Mouse (Mus musculus) fibroblast of lung, adult 2 months (primary cell): ENCODE data around the gene Yy1.

Source experiments
- DNase-seq: peaks from one replicate; pipeline ENCODE4 v3.0.0-alpha.2; 2011; ENCODE audit warnings: low read depth

The Yy1 gene

DNA sequence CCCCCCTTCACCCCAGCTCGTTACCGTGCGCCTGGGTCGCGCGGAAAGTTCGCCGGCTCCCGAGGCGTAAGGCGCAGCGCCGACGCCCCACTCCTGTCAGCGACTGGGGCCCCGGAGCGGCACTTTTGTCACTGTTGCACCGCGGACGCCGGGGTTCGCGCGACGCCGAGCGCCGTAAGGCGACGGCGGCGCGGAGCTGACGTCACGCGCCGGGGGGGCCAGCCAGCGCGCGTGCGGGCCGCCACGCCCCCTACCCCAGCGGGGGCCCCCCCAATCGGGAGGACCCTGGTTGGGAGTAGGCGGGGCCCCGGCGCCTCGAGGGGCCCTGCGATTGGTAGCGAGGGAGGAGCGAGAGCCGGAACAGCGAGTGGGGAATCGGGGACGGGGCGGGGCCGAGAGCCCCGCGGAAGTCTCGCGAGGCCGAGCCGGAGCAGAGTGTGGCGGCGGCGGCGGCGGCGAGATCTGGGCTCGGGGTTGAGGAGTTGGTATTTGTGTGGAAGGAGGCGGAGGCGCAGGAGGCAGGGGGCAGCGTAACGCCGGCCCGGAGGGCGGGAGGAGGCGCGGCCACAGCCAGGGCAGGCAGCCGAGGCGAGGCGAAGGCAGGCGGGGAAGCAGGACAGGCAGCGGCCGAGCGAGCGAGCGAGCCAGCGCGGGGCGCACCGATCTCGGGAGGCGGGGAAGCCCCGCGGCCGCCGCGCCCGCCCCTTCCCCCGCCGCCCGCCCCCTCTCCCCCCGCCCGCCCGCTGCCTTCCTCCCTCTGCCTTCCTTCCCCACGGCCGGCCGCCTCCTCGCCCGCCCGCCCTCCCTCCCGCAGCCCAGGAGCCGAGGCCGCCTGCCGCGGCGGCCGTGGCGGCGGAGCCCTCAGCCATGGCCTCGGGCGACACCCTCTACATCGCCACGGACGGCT is at the start of gene Yy1:
Yy1 (plus strand) TSS at position 428 of the 907 bp plus-strand sequence.
- DNase-seq, result peak; percentile 90

DNA sequence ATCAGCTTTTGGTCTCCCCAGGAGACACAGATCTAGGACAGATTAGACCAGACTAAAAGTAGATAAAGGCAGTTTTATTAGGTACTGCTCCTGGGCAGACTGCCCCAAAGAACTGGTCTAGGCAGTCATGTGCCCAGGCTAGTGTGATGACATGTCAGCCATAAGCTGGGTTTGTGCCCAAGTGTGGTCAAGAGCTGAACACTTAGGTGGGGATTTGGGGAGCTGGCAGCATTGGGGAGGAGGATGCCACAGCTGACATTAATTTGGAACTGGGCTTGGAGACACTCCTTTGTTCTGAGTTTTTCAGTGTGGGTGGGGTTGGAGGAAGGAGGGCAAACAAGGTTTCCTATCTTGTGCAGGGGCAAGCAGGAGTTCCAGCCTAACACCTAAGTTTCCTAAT is 46.8 kb upstream of the Yy1 start:
- DNase-seq, result peak; percentile 49

DNA sequence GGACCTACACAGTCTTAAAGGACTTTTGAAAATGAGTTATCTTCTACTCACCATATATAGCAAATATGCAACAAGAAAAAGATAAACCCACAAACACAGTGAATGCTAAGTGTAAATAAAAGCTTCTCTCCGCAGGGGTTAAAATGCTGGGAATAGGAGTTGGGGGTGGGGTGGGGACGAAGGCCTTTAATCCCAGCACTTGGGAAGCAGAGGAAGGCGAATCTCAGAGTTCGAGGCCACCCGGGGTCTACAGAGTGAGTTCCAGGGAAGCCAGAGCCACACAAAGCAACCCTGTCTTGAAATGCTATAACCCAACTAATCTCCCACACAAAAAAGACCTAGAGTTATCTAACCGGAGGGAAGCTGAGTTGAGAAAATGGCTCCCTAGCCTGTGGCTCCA is 43.8 kb upstream of the Yy1 start:
- DNase-seq, result no peak

DNA sequence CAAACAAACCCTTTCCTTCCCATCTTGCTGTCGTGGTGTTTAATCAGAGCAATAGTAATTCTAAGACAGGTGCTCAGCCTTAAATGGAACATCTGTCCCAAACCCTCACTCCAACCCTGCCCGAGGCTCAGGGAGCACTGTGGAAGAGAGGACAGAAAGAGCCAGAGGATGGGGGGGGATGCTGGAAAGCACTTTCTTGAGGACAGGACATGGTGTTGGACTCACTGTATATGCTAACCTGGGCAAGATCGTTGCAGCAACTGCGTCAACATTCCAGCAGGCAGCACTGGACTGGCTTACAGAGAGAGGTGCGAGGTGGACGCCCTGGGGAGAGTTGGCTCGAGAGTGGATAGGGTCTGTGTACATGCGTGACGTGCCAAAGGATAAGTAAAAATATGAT is 43.3 kb upstream of the Yy1 start:
- no peak for DNase-seq

DNA sequence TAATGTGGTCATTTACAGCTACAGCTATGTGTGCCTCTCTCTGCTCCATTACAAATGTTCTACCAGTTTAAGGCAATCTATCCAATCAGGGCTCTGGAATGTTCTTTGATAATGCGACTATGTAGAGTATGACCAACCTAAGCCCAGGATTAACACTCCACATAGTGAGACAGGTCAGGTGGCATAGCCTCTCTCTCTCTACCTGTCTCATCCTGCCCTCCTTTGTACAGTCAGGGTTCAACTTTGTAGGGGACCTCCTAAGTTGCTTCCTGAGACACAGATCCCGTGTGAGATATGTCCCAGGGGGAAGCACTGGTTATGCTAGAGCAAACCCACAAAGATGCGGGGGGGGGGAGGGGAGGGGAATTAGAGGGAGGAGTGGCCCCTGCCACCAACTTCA is 42.5 kb upstream of the Yy1 start:
- no peak for DNase-seq

DNA sequence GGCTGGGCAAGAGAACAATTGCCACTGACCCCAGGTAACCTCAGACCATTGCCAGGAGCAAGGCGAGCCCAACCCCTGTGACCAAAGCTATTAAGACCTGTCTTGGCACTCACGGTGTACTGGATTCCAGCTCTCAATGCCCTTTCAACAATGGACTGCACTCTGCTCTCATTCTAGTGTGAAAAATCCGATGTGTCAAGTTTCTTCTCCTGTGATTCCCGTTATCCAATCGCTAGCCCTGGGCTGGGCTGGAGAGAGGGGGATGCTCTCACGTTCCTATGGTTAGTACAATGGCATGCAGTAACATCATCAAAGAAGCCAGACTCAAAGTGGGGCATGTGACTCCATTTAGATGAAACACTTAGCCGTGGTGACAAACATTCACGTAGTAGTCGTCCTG is 41.0 kb upstream of the Yy1 start:
- no peak for DNase-seq

DNA sequence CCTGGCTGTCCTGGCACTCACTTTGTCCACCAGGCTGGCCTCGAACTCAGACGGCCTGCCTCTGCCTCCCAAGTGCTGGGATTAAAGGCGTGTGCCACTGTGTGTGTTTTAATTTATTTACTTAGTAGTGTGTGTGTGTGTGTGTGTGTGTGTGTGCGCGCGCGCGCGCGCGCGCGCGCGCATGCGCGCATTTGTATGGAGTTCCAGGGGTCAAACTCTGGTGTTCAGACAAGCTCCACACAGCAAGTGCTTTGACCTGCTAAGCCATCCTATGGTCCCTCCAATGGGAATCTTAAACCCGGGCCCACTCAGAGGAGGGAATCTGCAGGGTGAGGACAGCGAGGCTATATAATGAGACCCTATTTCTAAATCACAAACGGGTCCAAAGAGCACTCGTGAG is 37.6 kb upstream of the Yy1 start:
- no peak for DNase-seq

DNA sequence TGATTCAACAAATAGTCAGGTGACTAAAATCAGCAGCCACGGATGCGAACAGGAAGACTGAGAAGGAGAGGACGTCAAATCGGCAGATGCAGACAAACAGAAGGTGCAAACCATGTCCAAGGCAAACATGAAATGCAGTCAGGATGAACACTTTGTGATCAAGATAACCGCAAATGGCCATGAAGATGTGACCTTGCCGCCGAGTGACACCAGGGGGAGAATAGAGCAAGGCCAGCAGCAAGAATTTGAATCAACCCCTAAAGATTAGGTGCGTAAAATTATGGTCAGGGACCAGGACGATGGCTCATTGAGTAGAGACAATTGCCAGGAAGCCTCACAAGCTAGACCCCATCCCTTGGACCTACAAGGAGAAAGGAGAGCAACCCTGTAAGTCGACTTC is 36.2 kb upstream of the Yy1 start:
- no peak for DNase-seq

DNA sequence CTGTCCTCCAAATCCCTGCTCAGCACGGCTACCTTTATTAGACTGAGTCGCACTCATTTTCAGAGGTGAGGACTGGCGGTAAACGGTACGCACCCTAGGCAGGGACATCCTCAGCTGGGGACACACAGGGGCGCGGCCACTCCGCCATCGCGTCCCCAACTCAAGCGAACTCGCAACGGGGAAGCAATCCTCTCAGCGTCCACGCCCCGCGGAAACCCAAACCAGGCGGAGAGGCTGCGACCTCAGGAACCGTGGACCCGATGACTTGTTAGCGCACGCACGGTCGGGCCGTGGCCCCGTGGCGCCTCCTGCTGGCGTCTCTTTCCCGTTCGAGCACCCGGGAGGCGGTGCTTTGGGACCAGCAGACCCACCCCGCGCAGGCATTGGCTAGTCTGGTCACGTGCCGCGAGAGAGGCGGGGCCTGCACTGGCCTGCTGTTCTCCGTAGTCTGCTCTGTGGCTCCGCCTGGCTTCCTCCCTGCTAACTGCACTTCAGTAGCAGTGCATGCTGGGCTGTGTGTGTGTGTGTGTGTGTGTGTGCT is 35.0 kb upstream of the Yy1 start:
- DNase-seq, result peak; percentile 97

DNA sequence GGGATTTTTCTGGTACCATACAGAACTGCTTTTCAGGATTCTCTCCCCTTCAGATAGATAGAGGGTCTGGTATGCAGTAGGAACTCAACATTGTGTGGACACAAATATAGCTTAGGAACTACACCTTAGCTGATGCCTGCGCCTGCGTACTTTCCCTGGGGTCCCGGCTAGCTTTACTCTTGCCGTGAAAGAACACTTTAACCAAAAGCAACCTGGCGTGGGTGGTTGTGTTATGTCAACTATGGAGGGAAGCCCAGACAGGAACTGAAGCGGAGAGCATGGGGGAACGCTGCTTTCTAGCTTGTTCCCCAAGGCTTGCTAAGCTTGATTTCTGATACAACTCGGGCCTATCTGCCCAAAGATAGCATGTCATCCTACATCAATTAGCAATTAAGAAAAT is 34.5 kb upstream of the Yy1 start:
- DNase-seq, result no peak

DNA sequence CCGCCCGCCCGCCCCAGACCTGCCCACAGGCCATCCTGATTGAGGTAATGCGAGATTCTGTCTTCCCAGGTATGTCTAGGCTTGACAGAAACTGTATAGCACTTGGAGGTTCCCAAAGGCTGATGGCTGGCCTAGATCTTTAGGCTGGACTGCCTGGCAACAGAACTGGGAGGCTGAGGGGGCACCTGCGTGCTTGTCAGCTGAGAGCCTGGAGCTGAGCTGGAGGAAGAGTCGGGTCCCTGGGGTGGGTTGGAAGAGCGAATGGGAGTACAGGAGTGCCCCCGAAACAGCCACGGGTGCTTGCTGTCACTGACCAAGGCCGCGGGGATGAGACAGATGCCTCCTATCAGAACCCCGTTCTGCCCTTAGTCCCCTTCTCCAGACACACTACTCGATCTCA is 34.1 kb upstream of the Yy1 start:
- no peak for DNase-seq

DNA sequence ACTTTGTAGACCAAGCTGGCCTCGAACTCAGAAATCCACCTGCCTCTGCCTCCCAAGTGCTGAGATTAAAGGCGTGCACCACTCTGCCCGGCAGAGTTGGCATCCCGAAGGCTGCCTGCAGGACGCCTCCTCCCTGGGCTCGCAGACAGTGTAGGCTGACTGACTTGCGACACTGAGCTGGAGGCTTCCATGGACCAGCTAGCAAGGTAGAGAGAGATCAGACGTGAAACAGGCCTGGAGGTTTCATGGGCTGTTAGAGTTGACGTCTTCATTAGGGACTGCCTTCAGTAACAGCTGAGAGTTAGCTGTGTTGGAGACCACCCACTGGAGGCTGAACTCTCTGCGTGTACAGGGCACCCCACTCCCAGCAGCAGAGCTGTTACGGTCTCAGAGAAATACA is 33.5 kb upstream of the Yy1 start:
- no peak for DNase-seq

DNA sequence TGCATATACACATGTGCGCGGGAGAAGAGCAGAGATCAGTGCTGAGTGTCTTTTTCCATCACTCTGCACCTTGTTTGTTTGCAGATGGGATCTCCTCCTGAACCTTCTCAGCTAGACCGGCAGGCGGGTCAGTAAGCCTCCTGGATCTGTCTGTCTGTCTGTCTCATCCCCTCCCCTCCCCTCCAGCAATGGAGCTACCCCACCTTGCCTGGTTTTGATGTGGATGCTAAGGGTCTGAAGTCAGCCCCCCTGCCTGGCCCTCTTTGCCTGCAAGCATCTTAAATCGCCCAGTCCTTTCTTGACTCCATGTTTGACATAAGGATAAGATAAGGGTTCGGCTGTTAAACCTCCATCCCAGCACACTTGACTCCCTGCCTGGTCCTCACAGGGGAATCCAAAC is 32.8 kb upstream of the Yy1 start:
- no peak for DNase-seq

DNA sequence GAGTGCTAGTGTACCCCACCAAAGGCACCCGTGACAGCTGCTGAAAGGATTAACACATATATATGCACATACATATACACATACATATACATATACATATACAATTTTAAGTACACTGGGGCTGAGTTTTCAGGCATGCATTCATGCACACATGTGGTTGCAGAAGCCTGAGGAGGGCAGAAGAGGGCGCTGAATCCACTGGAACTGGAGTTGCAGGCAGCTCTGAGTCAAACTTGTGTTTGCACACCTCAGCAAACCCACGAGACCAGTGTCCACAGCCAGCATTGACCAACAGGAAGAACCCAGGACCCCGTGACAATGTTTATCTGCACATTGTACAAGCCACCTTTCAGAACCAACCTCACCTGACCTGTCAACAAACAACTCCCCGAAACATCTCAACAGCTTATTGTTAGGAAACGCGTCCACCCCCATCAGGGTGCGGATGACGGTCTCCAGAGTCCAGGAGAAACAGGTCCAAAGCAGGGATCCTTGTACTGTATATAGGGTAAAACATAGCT is 32.2 kb upstream of the Yy1 start:
- no peak for DNase-seq

DNA sequence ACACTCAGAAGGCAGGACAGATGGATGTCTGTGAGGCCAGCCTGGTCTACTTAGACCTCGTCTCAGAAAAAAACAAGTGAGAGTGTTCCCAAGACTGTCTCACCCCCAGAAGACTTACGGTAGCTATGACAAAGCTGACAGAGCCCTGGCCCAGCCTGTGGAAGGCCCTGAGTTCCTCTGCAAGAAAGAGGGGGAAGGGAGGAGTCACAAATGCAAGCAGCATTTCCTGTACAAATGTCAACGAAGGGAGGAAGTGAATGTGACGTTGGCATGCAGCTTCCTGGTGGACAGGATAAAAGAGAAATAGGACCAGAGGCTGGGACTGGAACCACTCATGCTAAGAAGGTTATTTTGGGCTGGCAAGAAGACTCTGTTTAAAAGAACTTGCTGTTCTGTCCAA is 31.6 kb upstream of the Yy1 start:
- DNase-seq, result no peak

DNA sequence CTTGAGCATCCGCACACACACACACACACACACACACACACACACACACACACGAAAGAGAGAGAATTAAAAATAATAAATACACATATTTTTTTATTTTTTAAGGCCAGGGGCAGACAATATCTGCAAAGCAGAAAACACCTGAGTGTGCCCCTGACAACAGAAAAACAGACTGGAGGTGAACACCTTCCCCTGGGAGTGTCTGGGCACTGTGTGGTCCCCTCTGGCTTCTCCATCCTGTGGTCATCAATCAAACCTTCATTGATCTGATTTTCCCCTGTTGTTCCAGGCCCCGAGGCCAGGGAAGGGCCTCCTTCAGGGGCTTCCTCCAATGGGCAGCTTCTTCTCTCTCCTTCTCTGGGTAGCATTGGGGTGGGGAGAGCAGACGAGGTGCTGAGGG is 31.1 kb upstream of the Yy1 start:
- DNase-seq, result no peak

DNA sequence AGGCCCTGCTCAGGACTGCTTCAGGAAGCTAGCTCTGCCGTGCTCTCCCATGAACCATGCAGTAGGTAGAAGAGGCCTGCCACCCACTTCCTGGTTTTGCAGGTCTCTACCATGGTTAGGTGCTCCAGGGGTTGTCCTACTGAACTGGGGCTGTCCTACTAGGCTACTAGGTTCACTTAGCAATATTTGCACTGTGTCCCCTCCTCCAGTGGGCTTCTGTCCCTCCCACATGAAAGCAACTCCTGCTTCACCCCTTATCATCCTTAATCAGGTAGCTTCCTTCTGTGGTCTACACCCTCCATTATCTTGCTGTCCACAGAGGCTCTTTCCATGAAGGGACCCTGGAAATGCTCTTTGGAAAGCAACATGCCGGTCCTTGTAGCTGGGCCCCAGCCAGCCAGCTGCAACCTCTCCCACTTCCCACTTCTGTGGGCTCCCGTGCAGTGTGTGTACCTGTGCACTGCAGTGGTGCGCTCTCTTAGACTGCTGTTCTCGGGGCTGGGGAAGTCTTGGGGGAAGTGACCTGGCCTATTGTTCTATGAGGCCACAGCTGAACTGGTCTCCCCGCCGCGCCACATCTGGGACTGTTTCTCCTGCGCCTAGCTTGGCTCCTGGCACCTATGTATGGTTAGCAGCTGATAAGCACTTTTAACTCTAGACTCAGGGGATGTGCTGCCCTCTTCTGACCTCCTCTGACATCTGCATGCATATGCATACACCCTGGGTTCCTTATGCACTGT is 29.5 kb upstream of the Yy1 start:
- DNase-seq, result no peak

DNA sequence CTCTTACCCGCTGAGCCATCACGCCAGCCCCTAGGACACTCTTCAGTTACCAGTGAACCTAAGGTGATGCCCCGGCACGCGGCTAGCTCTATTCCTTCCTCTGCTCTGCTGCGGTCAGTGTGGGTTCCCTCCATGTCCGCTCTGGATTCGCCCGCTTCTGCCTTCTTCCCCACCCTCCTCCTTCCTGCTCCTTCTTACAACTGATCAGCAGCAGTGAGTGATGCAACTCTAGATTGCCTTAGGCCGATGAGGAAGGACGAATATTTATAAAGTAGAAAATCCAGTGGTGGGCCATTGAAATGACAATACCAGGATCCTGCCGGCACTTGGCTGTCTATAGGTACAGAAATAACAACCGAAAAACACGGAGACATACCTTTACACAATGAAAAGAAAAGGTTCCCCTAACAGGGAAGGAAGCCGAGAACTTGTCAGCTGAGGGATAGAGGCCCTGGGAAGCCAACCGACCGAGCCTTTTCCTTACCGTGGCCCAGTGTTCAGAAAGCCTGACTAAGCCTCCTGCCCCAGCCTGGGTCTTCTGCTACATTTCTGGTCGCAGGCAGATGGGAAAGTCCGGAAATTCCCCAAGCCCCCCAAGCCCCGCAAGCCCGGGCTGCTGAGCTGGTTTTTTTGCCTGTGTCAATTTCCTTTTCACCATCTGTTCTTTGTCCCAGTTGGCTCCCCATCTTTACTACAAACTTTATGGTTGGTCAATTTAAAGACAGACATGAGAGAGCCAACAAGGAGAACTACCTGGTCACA is 27.7 kb upstream of the Yy1 start:
- no peak for DNase-seq

DNA sequence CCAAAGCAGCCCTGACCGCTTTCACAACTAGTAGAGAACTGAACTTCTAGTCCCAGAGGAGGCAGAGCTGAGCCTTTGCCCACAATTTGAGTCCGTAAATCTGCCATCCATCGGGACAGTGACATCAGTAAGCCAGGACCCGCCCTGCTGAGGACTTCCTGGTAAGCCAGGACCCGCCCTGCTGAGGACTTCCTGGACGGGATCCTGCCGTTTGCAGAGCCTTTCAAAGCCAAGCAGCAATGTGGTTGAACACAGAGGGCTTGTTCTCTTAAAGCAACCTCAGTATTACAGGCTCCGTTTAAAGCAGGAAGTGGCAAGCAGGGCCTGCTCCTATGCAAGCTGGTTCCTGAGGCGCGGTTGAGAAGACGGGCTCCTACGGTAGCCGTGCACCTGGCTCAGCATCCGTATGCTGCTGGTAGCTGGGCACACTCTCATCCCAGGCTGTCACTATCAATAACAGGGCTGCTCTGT is 27.0 kb upstream of the Yy1 start:
- DNase-seq, result peak; percentile 62

DNA sequence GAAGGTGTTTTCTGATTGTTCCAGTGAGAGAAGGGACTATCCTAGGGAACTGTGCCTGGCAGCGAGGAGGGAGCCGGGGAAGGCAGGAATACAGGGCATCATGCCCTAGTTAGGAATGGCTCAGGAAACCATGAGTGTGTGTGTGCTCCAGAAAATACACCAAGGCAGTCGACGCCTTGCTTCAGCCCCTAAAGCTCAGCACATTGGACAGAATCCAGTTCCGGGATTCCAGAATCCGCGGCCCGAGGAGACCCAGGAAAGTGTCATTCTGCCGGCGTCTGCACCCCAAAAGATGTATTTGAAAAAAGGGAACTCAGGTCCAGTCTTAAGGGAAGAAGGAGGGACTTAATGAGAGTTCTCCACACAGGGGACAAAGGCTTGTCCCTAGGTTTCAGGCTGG is 26.5 kb upstream of the Yy1 start:
- DNase-seq, result no peak

DNA sequence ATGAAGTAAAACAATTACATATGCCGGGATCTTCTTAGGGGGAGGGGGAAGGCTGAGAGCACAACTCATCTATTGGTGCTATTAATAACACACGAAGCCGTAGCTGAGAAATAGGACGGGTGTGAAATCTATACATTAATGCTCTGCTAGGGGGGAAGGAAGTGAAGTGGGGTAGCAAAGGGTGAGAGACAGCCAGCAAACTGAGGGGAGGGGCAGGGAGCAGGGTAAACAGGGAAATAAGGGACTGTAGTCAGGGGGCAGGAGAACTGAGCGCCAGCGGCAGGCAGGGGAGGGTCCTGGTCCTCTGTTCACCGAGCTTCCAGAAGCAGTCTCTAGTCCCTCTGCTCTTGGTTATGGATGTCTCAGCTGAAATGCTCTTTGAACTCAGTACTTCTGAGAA is 25.9 kb upstream of the Yy1 start:
- DNase-seq, result no peak

DNA sequence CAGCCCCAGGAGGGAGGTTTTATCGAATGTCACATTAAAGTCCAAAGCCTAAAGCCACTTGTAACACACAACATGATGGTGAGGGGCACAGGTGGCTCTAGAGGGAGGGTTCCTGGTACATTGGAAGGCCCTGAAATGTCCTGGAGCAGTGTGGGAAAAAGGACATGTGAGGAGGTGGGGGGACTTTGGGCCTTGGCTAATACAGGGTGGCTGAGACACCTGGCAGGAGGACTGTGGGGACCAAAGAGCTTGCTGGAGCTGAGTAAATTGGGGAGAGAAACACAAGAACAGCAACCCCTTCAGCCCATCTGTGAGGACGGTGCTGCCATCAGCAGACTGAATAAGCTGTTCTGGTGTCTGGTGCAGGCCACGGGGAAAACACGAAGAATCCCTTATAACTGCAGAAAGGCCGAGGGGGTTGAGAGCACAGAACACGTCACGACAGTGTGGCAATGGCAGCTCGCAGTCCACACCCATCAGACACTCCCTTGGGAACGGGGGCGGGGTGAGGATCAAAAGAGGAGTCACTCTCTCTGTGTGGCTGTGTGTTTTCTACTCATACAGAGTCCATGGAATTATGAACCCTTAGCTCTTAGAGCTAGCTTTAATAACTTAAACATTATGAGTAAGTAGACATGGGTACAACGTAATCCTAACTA is 24.4 kb upstream of the Yy1 start:
- no peak for DNase-seq
